Mouse (Mus musculus) gastrocnemius, postnatal 36 days (tissue): ENCODE measurements at regions not wholly inside any gene's neighbourhood (a gene's known extent, or its start where the extent isn't known, plus 50 kb on each side); places are given as distances from the start of the nearest gene placed in this dataset.
A peak's percentile ranks its signal among the peaks of the same experiment; 100 is the strongest.

Experiments
- DNase-seq, 2 experiments: peaks; one replicate each; pipeline ENCODE4 v3.0.0; 2022
- intact Hi-C: fragments of 180-260 bp; cut with DNase I; formaldehyde crosslinking; loops from one replicate; pipeline ENCODE4 v1.15.1; 2025

DNA sequence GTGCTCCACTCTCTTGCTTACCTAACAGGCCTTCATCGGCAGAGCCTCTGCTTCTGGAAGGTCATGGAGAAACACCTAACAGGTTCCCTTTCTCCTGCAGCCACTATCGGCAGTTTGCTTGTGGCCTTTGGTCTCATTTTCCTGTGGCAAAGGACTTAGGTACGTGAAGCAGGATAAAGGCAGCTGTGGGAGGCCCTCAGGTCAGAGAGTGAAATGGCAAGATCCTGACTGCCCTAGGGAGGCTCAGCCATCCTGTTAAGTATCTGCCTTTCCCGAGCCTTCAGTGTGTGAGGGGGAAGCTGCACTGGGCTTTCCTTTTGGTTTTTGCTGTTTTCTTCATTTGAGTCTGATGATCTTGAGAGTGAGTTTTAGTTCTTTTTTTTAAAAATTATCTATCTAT lies 228.8 kb downstream of the Foxo1 start:
- intact Hi-C loops, result no loop called here
- no peak for DNase-seq

DNA sequence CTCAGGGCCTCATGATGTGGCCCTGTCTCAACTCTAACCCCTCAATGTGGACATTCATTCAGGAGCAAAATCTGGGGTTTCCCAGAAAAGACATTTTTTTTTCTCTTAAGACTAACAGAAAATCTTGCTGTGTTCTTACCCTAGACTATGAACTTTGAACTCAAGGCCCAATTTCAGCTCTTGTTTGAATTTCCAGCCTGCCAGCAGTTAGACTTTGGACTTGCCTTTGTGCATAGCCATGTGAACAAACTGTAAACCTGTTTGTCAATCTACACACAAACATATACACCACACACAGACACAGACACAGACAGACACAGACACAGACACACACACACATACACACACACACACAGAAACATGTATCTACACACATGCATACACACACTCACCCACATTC lies 227.3 kb downstream of the Foxo1 start:
- no peak for DNase-seq
- intact Hi-C loops, result no loop called here

- DNase-seq, result no peak
- intact Hi-C loops, result no loop called here
Measured at GRCm38 (mm10) chr3:52494924-52495323, 226.8 kb downstream of the Foxo1 start.

GRCm38 (mm10) chr3:52479186-52479585 lies 211.1 kb downstream of the Foxo1 start:
- no peak for DNase-seq
- intact Hi-C loops, result no loop called here

DNA sequence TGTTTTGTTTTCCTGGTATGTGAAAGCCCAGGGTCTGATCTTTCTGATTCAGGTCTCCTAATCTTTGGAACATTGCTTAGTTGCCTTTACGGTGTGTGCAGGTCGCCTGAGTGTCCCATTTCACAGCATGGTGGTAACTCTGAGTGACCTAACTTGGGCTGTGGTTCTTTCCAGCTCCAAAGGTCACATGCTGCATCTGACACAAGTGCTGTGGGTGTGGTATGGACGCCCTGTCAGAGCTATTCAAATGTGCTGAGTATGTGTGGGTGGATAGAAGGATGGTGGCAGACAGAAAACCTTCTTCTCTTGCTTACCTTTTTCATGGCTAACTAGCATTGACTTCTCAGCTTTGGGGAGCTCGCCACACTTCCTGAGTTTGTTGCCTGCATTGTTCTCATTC lies 201.8 kb downstream of the Foxo1 start:
- DNase-seq, result no peak
- intact Hi-C loops, result no loop called here

GRCm38 (mm10) chr3:52469397-52469796 lies 201.3 kb downstream of the Foxo1 start:
- intact Hi-C loops, result no loop called here
- no peak for DNase-seq

GRCm38 (mm10) chr3:52468326-52468725 lies 200.2 kb downstream of the Foxo1 start:
- intact Hi-C loops, result no loop called here
- DNase-seq, result no peak

GRCm38 (mm10) chr3:52467876-52468275 lies 199.7 kb downstream of the Foxo1 start:
- DNase-seq, result no peak
- intact Hi-C loops, result no loop called here

GRCm38 (mm10) chr3:52466984-52467565 lies 198.9 kb downstream of the Foxo1 start:
- intact Hi-C loops, result no loop called here
- DNase-seq, result no peak

DNA sequence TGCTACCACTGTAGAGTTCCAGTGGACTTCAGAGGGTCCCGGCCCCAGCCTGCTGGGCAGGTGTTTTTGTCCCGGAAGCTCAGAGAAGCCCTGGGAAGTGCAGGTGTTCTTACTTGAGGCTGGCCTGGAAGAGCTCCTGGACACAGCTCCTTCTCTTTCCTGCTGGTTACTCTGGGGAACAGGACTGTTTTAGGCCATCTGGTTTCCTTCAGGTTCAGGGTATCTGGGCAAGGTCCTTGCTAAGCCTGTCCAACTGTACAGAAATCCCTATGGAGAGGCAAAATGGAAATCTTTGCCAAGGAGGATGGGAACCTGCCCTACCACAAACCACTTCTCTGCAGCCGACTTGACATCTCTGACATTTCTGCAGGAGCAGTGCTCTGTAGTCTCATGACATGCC lies 198.4 kb downstream of the Foxo1 start:
- DNase-seq, result no peak
- intact Hi-C loops, result no loop called here

DNA sequence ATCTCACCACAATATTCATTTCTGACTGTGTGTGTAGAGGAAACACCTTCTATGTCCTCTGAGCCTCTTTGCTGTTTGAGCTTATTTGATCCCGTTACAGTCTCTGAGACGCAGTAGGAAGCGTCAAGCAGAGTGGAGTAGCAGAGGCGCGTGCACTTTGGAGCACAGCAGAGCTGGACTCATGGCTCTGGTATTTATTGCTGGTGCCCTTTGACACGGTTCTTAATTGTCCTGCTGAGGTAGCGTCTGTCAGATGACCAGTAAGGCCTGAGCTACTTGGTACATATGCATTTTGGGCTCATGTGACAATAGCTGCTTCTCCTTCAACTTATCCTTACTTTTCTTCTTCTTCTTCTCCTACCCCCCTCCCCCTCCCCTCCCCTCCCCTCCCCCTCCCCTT lies 195.8 kb downstream of the Foxo1 start:
- DNase-seq, result no peak
- intact Hi-C loops, result no loop called here

GRCm38 (mm10) chr3:52454955-52455354 lies 186.8 kb downstream of the Foxo1 start:
- intact Hi-C loops, result no loop called here

GRCm38 (mm10) chr3:52453041-52453440 lies 184.9 kb downstream of the Foxo1 start:
- intact Hi-C loops, result no loop called here
- no peak for DNase-seq

More at GRCm38 (mm10) chr3:52454955-52455354, 186.8 kb downstream of the Foxo1 start:
- no peak for DNase-seq

DNA sequence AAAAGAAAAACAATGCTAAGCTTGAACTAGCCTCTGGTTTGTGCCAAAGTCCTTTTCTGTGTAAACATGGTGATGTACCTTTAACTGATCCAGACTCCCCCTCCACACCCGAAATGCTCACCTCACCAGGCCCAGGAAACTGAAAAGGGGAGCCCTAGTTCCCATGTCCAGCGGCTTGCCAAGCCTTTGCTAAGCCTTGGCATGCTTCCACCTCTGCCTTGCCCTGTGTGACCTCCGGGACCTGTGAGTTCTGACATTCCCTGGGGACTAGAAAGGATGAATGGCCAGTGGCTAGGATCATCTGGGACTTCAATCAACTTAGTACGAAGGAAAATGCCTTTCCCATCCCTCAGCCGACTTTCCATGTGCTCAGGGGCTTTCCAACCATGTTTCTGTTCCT lies 184.2 kb downstream of the Foxo1 start:
- intact Hi-C loops, result no loop called here
- DNase-seq, result peak; percentile 62 to 70

DNA sequence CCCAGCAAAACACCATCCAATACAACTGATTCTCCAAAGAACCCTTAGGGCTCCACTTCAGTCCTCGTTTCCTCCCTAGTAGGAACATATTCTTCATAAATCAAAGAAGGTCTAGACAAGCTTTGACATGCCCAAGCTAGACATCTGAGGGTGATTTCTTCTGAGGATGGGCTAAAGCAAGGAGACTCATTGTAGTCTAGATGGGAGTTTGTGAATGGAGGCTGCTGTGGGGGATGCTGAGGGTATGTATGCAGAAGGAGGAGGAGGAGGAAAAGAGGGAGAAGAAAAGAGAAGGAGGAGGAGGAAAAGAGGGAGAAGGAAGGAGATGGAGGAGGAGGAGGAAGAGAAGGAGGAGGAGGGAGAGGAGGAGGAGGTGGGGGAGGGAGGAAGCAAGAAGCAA lies 178.9 kb downstream of the Foxo1 start:
- DNase-seq, result no peak
- intact Hi-C loops, result no loop called here

DNA sequence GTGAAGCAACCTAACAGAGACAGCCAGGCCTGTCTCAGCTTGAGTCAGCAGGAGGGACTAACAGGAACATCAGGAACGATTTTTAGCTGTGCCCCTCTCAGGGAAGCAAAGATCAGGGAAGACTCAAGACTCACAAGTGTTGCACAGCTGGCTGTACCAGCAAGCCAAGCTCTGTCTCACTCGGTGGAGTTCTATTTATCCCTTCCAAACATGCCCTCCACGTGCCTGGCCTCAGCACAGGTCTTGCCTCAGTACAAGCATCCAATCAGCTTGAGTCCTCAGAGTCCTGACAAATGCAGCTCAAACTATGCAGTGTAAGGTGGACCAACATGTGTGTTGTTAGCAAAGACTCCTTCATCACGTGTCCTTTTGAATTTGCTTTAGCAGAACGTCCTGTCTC lies 178.4 kb downstream of the Foxo1 start:
- DNase-seq, result no peak
- intact Hi-C loops, result no loop called here

GRCm38 (mm10) chr3:52444420-52445119 lies 176.4 kb downstream of the Foxo1 start:
- intact Hi-C loops, result no loop called here

GRCm38 (mm10) chr3:52443856-52444255 lies 175.7 kb downstream of the Foxo1 start:
- DNase-seq, result peak; percentile 55 to 61
- intact Hi-C loops, result no loop called here

More at GRCm38 (mm10) chr3:52444420-52445119, 176.4 kb downstream of the Foxo1 start:
- DNase-seq, result no peak

DNA sequence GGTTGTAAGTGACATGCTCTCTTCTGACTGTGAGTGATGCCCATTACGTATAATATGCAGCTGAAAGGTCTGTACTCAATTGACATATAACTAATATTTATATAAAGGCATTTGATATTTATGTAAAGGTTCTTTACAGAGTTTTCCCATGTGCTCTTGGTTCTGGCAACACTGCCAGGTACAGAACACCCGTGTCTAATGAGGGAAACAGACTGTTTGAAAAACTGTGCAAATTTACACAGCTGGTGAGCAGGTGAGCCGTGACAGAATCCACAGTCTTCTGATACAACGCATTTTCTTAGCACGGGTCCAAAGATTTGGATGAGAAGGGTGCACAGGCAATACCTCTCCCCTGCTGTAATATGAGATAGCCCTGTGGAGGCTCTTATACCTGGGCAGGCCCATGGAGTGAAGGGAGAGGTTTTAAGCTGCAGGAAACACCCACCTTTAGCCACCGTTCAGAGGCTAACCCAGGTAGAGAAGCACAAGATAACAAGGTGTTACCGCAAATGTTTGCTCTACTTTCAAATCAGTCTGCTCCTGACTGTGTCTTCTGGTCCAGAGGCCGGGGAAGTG lies 161.0 kb downstream of the Foxo1 start:
- DNase-seq, result no peak
- intact Hi-C loops, result no loop called here

DNA sequence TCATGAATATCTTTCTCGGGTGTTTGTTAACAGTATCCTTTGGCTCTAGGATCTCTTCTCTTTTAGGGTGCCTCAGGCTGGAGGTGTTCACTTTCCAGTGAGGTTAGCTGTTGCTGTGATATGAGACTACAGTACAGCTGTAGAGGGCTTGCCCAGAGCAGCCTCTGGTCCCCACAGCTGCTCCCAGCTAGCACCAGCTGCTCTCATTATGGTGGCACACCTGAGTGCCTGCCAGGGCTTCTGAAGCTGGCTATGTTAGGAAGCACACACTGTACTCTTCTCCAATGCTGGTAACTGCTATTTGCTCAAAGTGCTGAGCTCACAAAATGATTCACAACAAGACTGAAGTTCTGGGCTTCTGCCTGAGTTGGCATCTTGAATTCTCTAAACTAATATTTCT lies 154.7 kb downstream of the Foxo1 start:
- no peak for DNase-seq
- intact Hi-C loops, result no loop called here

DNA sequence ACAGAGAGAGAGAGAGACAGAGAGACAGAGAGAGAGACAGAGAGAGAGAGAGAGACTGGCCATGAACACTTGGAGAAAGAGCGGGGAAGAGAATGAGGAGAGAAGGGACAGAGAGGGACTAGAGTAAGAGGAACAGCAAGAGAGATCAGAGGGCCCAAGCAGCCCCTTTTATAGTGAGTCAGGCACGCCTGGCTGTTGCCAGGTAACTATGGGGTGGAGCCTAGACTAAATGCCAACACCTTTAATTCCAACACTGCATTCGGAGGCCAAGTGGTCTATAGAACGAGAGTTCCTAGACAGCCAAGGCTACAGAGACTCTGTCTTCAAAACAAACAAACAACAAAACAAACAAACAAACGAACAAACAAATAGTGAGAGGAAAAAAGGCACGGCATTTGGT lies 148.1 kb downstream of the Foxo1 start:
- no peak for DNase-seq
- intact Hi-C loops, result no loop called here

- no peak for DNase-seq
- intact Hi-C loops, result no loop called here
Measured at GRCm38 (mm10) chr3:52415361-52415760, 147.2 kb downstream of the Foxo1 start.
